Mouse (Mus musculus) gastrocnemius, adult 8-10 months (tissue): Measurements from ENCODE around the gene Ccdc71l. TPM values are rescaled to one million over a fixed set of nuclear protein-coding genes. Genes with fewer than 3 reads are reported as not detected.

ENCODE experiments used
- DNase-seq, 2 experiments: peaks; one replicate each; pipeline ENCODE4 v3.0.0; 2022; ENCODE audit warnings: low spot score in 2 of 2
- total RNA-seq, 4 experiments: library from RNA; stranded (reverse); gene quantifications; 2 replicates each; pipeline ENCODE4 v1.2.4; 2022

The Ccdc71l gene
- total RNA-seq: 1 to 10 TPM; 4.9 to 7.7 (median 5.8) TPM

GRCm38 (mm10) chr12:32378528-32379295 is at the start of gene Ccdc71l:
Ccdc71l (plus strand) TSS chr12:32378704.
- peak; percentile 69 to 74 for DNase-seq

GRCm38 (mm10) chr12:32339078-32339477 is 39.4 kb upstream of the Ccdc71l start:
- DNase-seq: no peak

GRCm38 (mm10) chr12:32343487-32343886 is 35.0 kb upstream of the Ccdc71l start:
- DNase-seq: no peak

GRCm38 (mm10) chr12:32346121-32346520 is 32.4 kb upstream of the Ccdc71l start:
- no peak for DNase-seq

GRCm38 (mm10) chr12:32348493-32348892 is 30.0 kb upstream of the Ccdc71l start:
- no peak for DNase-seq

GRCm38 (mm10) chr12:32351874-32352273 is 26.6 kb upstream of the Ccdc71l start:
- no peak for DNase-seq

- peak; percentile 79 to 84 for DNase-seq
These were observed 807 bp downstream of the Ccdc71l start for GRCm38 (mm10) chr12:32379296-32379725.

GRCm38 (mm10) chr12:32379731-32380130 is 1.2 kb downstream of the Ccdc71l start:
- DNase-seq: no peak

- DNase-seq: no peak
These were observed 2.0 kb downstream of the Ccdc71l start for GRCm38 (mm10) chr12:32380457-32380856.

GRCm38 (mm10) chr12:32381011-32381410 is 2.5 kb downstream of the Ccdc71l start:
- no peak for DNase-seq

- no peak for DNase-seq
These were observed 41.0 kb downstream of the Ccdc71l start for GRCm38 (mm10) chr12:32419537-32419936.

- no peak for DNase-seq
These were observed 49.3 kb downstream of the Ccdc71l start for GRCm38 (mm10) chr12:32427832-32428231.

GRCm38 (mm10) chr12:32431004-32431403 is 52.5 kb downstream of the Ccdc71l start:
- DNase-seq: no peak

Other genes starting within 250 kb of the Ccdc71l start
- gene Pik3cg, start 170.0 kb upstream of the Ccdc71l start, total RNA-seq: under 1 TPM; 0.27 to 0.59 (median 0.43) TPM